Mouse (Mus musculus) kidney, adult 8-10 months (tissue): Measurements from ENCODE around the gene Clic4.
A peak's percentile ranks its signal among the peaks of the same experiment; 100 is the strongest.

Experiments used
- DNase-seq, 2 experiments: peaks; one replicate each; pipeline ENCODE4 v3.0.0; 2022

The Clic4 gene

DNA sequence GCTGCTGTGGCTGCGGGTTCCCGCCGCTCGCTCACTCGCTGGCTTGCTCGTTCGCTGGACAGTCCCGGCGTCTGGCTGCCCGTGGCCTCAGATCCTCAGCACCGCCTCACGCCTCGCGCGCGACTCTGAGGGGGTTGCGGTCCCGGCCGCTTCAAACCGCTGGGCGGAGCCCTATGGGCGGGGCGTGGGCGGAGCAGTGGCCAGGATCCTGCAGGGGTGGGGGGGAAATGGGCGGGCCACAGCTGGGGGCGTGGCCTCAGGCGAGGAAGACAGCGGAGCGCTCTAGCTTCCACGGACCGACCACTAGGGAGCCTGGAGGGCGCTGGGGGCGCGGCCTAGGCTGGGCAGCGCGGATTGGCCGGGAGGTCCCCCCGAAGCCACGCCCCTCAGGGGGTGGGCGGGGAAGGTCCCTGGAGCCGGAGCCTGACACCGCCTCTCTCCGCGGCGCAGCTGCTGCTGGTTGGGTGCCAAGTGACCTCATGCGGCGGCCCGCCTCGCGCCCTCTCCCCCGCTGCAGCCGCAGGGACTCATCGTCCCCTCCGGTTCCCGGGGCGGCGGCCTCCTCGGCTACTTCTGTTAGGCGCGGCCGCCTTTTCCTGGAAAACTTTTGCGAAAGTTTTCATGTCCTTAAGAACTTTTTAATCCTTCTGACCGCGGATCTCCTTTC, at the start of gene Clic4:
Clic4 (minus strand) TSS at position 175 of the 667 bp plus-strand sequence.
- peak; percentile 99 for DNase-seq

DNA sequence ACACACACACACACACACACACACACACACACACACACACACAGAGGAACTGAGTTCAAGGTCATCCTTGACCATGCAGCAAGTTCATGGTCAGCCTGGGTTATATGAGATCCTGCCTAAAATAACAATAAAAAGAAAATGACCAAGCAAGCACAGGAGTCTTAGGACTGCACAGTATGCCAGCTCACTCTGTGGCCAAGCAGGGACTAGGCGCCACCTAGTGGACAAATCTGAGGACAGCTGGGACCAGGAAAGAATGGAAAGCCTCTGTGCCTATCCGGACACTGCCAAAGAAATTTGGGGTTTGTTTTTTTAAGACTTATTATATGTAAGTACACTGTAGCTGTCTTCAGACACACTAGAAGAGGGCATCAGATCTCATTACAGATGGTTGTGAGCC, 45.4 kb upstream of the Clic4 start:
- peak; percentile 53 to 76 for DNase-seq

DNA sequence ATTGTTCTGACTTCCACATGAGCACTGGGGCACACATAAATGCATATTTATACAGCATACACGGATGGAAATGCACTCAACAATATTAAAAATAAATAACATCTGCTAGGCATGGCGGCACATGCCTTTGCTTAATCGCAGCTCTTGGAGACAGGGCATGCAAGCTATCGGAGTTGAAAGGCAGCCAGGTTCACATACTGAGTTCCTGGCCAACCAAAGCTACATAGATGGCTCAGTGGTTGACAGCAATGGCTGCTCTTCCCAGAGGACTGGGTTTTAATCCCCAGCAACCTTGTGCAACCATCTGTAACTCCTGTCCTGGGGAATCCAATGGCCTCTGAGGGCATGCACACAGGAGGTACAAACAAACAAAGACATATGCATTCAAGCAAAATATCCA, 44.9 kb upstream of the Clic4 start:
- DNase-seq = no peak

DNA sequence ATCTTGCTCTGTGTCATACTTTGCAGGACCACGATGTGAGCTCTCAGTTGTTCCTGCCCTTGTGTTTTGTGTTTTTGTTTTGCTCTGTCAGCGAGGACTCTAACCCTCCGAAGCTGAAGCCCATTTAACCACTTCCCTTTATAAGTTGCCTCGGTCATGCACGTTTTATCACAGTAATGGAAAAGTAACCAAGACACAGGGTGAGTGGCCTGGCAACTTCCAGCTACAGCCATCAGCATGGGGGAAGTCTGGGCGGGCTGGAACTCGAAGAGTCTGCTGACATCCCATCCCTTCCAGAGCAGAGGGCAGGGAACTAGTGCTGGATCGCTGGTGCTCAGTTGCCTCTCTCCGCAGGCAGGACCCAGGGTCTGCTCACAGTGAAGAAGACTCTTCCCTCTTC, 42.7 kb upstream of the Clic4 start:
- DNase-seq = no peak

DNA sequence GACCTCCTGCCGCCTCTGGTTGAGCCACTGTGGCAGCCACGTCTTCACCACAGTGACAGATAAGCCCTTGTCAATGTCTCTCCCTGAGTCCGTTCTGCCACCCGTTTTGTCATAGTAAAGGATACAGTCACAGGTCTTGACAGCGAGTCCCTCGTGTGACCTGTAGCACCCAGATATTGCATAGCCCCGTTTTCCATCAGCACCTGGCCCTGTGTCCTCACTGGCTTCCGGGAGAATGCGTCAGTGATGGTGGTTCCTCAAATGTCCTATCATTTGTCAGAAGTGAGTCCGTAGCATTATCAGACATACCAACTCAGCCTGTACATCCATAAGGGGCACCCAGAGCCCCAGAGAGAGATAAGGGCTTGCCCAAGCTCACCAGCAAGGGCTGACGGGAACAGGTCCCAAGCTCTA, 41.8 kb upstream of the Clic4 start:
- DNase-seq = no peak

DNA sequence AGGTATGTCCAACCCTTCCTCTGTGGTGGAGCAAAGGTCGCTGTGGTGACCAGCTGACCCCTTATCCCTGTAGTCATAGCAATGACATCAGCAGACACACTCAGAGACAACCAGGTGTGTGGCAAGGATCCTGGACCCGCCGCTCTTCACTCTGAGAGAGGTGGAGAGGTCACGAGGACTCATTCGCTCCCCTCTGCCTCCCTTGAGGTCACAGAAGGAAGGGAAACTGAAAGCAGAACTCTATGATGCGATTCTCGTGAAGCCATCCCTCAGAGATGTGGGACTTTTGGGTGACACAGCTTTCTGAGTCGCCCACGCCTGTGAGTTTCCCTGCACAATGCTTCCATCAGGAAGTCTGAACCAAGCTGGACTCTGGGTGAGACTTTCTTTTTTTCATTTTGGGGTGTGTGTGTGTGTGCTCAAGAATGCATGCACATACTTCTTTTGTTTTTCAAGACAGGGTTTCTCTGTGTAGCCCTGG, 41.2 kb upstream of the Clic4 start:
- DNase-seq = no peak

DNA sequence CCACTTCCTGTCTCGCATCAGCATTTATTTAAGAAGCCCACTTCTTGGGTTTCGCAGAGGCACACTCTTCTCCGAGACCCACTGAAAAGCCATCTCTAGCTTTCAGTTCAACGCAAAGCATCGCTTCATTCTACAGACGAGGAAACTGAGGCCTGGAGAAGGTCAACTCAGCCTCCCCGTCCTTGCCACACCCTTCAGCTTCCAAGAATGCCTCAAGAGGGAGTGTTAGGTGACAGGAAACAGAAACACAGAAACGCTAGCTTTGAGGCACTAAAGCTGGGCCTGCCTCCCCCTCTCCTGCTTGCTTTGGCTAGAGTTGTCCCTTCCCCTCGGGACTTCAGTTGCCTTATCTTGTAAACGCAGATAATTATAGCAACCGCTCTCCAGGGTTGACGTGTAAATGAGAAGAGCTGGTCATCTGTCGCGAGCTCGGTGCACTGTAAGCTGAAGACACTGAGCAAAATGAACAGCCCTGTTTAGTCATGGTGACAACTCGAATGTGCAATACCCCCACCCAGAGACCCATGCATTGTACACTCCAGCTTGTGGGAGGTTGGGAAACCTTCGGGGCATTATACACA, 40.6 kb upstream of the Clic4 start:
- no peak for DNase-seq

DNA sequence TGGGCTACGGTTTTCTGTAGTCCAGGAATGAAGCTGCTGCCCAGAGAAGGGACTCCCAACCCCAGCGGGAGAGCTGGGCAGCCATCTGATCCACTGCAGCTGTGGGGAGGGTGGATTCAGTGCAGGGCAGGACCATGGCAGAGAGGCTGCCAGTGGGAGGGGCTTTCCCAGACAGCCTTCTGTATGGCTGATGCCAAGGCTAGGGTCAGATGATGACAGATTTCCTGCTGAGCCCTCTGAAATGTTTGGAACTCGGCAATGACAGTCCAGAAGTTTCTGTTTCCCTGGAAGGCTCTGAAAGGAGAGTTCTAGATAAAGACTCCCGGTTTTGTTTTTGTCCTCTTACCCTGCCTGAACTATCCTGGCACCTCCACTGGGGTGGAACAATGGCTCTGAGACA, 40.1 kb upstream of the Clic4 start:
- peak; percentile 71 to 77 for DNase-seq

DNA sequence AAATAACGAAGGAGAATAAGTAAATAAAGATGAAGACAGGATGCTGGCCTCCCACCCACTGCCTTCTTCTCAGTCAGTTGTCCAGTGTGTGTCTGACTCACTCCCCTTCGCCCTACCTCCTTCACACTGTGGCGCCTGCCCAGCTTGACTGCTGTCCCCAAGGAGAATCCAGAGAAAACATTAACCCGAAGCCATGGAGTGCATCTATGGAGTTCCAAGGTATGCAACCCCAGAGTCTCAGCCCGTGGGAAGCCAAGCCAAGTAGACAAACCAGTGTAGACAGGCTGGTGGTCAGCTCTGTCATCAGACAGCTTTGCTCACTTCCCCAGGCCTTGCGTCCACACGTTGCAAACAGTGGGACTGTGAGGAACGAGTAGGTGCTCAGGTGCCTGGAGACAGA, 37.8 kb upstream of the Clic4 start:
- DNase-seq = peak; percentile 31 to 66

DNA sequence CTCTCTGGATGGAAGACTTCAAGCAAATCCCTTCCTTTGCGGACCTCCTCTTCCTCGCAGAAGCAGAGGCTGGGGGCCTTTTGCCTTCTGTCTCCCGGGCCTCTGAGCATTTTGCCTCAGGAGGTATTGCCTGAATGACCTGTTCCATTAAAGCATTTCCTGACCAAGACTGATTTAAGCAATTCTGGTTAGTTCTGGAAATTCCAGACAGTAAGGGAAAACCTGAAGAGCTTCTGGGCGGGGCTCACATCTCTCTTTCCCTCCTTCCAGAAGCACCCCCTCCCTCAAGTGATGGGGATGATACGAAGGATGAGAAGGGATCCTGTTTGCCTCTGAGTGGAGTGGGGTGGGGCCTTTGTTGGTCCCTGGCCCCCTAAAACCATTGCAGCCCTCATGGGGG, 37.1 kb upstream of the Clic4 start:
- DNase-seq = no peak

DNA sequence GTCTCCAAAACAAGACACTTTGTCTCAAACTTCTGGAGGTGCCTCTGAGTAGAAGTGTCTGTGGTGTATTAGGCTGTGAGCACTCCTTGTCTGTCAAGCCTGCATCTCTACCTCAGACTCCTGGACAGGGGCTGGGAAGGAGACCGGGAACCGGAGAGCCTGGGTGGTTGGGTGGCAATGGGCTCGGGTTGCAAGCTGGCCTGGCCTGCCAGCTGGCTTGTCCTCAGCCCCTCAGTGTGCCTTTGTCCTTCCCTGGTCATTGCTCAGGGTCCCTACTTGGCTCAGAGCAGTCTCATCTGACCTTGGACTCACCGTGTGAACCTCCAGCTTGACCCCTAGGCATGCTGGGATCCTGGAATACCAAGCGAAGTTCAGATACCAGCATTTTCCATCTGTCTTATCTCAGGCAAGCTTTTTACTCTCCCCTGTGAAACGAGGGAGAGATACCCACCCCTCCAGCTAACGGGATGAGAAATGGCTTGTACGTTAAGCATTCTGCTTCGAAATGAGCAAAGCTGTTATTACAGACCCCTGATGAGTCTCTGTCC, 36.6 kb upstream of the Clic4 start:
- DNase-seq = no peak

DNA sequence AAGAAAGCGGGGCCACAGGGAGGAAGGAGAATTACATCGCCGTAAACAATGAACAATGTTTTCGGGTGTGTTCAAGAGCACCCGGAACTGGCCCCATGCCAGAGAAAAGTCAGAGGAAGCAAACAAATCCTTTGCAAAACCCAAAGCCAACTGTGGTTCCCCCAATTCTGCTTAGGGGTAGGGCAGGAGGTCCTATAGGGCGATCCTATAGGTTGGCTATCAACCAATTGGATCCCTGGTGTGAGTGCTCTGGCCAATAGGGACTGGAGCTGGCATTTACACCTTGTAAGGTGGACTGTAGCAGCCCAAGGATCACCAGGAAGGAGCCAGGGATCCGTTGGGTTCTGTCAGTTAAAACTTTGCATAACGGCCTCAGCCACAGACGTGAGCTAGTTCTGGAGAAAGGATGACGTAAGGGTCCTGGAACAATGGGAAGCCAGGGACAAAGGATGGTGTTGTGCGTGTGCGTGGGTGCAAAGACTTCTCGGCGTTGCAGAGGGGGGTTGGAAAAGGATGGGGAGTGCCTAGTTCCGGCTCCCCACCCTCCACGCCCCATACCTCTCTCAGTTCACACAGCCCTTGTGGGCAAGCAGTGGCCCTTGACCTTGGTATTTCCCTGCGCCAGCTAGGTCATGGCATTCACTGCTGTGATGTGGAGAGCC, 34.5 kb upstream of the Clic4 start:
- no peak for DNase-seq

DNA sequence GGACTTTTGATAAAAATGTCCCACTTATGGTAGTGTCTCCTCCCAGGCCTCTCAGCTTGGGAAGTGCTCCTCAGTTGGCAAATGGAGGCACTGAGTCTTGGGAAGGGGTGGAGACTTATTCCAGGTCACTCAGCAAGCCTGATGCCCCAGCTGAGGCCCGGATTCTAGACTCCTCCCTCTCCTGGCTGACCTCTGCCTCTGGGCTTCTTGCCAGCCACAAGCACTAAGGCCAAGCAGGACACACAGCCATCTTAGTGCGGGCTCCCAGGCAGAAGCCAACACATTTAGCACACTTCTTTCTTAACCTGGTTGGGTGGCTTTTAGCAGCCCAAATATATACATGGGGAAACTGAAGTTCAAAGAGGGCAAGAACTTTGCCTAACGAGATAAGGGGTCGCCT, 33.9 kb upstream of the Clic4 start:
- peak; percentile 85 to 88 for DNase-seq

DNA sequence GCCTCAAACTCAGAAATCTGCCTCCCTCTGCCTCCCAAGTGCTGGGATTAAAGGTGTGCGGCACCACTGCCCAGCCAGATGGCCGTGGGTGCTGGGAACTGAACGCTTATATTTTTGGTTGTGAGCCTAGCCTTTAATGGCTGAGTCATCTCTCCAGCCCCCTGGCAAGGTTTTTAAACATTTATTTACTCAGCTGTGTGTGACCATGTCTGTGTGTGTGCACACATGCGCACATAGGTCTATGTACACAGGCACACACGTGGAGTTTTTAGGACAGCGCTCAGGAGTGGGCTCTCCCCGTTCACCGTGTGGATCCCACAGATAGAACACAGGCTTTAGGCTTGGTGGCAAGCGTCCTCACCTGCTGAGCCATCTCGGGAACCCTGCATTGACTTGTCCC, 29.6 kb upstream of the Clic4 start:
- no peak for DNase-seq

DNA sequence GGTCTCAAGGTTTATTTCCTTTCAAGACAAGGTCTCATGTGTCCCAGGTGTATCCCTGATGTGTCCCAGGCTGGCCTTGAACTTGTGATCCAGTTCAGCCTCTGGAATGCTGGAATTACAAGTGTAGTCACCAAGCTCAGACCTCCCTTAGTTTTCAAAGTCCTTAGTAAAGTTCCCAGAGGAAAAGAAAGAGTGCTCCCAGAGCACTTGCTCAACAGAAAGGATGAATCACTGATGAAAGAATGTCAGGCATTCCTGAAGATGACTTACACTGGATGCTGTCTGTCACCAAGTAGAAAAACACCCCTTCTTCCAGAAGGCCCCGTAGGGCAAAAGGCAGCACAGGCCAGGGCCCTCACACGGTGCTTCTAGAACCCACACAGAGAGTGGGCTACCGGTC, 28.6 kb upstream of the Clic4 start:
- no peak for DNase-seq

DNA sequence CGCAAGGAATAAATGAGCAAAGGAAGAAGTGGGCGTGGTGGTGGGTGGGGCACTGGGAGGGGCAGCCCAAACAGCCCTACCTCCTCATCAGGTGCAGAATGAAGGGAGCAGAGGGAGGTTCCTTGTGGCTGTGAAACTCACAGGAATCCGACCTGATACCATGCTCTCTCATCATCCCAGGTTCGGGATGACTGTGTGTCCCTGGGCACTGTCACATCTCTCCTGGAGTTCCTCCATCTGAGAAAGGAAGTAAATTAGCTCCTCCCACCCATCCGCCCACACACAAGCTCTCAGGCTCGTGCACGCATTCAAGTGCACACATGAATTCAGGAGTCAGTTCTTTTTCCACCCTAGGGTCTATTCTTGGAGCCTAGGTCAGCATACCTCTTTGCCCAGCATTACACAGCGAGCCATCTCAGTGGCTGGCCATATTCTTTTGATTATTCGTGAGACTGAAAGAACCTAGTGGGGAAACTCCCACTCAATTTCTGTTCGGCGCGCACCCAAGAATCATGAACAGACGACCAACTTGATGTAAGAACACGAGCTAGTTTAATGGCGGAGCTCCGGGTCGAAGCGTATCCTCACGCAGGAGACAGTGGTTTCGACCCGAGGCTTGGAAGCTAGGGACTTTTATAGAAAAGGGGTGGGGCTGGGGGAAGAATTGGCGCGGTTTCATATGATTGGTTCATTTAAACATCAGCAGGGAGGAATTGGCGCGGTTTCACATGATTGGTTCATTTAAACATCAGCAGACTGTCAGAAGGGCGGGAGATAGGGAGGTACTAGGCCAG, 27.8 kb upstream of the Clic4 start:
- DNase-seq = no peak

DNA sequence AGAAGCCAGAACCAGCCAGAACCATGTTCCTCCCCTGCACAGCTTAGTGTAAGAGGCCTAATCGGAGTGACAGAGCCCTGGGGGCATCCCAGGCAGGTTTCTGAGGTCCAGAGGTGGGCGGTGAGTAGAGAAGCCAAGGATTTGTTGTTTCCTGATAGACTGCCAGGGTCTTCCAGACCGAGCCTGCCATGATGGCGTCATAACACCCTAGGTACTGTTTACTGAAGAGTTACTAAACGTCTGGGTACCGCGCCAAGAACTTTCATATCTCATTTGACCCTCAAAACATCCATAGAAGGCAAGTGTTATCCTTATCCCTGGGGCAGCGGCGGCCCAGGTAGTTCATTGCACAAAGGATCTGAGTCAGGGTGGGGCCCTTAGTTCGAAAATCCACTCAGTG, 26.1 kb upstream of the Clic4 start:
- no peak for DNase-seq

DNA sequence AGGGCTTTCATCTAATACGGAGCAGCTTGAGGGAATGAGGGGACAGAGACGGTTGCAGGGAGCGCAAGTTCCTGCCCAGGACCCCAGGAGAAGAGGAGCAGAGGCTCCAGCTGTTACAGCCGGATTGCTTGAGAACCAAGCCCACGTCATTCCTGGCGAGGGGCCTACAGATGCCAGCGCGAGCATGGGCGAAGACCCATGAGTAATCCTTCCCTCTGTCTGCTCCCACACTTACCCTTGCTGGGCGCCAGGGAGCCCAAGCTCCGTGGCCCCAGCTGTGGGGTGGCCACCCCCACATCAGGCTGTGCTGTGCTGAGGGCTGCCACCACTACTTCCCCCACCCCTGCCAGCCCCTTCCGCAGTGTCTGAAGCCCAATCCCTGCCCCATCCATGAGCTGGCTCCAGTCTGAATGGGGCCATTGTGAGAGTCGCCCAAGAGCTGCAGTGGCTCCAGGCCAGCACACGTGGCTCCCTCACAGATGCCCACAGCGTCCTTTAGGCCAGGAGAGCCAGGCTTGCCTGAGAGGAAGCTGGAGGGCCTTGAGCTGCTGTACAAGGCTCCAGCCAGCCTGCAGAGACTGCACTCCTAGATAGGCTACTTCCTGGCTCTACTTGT, 25.4 kb upstream of the Clic4 start:
- DNase-seq = no peak

DNA sequence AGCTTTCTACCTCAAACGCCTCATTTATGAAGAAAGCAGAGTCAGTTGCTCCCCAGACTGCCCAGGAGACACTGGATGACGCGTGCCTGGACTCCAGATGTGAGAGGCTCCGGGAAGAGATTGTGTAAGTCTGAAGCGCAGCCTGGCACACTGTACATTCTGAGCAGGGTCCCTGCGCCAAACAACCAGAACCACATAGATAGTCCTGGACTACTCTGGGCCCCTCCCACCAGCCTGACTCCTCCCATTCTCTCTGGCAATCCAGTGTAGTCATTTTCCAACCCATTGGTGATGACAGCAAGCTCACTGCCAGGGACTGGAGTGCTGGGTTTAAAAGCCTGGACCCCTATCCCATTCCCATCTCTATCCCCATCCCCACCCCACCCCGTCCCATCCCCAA, 24.5 kb upstream of the Clic4 start:
- DNase-seq = no peak

DNA sequence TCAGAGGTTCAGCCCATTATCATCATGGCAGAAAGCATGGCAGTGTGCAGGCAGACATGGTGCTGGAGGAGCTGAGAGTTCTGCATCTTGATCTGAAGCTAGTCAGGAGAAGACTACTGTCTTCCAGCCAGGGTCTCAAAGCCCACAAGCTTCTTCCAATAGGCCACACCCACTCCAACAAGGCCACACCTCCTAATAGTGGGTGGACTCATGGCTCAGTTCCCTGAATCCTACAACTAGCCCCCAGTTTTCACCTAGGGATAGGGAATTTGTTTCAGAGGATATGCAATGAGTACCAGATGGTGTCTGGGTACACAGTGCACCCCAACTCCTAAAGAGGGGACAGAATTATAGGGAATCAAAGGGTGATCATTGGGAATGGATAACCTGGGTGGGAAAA, 24.0 kb upstream of the Clic4 start:
- DNase-seq = no peak

DNA sequence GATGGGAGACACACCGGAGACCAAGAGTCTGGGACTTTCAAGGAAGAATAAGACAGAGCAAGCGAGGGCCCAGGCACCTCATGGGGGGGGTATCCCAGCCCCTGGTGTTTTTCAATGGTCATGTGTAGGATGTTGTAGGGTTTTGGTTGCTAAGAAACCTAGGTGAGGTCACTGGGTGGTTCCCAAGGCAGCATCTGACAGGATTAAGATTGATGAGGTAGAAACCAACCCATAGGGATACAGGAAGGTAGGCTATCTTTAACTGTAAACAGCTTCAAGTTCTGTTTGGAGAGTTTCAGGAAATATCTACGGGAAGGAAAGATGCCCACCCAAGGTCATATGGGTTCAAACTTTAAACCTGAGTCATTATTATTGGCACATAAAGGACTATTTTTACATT, 21.2 kb upstream of the Clic4 start:
- no peak for DNase-seq

DNA sequence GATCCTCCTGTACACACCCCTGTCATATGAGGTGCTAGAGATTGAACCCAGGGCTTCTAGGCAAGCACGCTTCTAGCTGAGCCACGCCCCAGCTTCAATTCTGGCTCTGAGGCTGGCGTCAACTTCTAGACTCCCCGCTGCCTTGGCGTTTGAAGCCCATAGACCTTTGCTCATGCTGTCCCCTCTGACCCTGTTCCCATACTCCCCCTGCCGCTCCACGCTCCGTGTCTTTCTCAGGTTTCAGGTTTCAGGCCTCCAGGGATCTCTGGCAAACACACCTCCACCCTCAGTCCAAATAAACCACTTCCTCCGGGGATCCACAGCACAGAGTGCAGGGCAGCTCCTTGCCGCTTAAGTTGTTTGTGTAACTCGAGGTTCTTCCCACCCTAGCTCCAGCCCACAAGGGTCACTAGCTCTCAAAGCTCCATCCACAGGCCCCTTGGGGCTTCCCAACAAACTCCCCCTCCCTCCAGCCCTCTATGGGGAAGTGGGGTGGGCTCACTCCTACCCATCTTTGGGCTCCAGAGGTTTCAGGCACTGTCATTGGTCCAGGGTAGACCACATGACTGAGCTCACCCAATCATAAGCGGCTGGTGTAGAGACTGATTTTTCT, 20.0 kb upstream of the Clic4 start:
- peak; percentile 64 to 65 for DNase-seq
